Mouse (Mus musculus): ENCODE data around the gene Gm13285. TPM values are rescaled to one million over a fixed set of nuclear protein-coding genes. Genes with fewer than 3 reads are reported as not detected.
A peak's percentile ranks its signal among the peaks of the same experiment; 100 is the strongest.
"Not testable (repeated sequence)": the region's sequence is repeated elsewhere in the genome, so short reads cannot be mapped to it uniquely, and the experiment has no call there.

The Gm13285 gene
- polyA plus RNA-seq, 1 experiment from 2014 or later, result 0.72 TPM

- H3K27ac ChIP-seq (ENCODE audit: low read length), result not testable (repeated sequence)
- H3K4me2 ChIP-seq (ENCODE audit: low read depth, low read length), result peak overlapping the region; percentile 52; the same call in 1 of the 2 replicates
- WGBS, result 55% methylated on average over 8 of the region's 9 CpGs
Observed at GRCm38 (mm10) chr4:88762341-88762740, 37.1 kb upstream of the Gm13285 start.

GRCm38 (mm10) chr4:88763384-88764018 is 36.0 kb upstream of the Gm13285 start:
- H3K9me3 ChIP-seq (replicated peaks; ENCODE audit: control insufficient read depth, low read length); H3K36me3 ChIP-seq (ENCODE audit: control insufficient read depth, insufficient read depth); H3K4me1 ChIP-seq (ENCODE audit: control insufficient read depth, insufficient read depth, low read length); H3K27me3 ChIP-seq (ENCODE audit: control insufficient read depth, insufficient read depth, low read length); ATAC-seq (replicated peaks; ENCODE audit: extremely low read depth, insufficient read depth, low FRiP score): not testable (repeated sequence)
- peak overlapping the region; percentile 61 for H3K27ac ChIP-seq (ENCODE audit: low read length)
- H3K4me3 ChIP-seq (ENCODE audit: low read length), result peak overlapping the region; percentile 32
- peak overlapping the region; percentile 38; the same call in 1 of the 2 replicates for H3K9ac ChIP-seq (ENCODE audit: low read length)
- peak overlapping the region; percentile 53 for H3K4me2 ChIP-seq (ENCODE audit: low read depth, low read length)
- WGBS, result 2% methylated on average over 26 of the region's 42 CpGs

More at GRCm38 (mm10) chr4:88762341-88762740, 37.1 kb upstream of the Gm13285 start:
- H3K9ac ChIP-seq (ENCODE audit: low read length); H3K27me3 ChIP-seq (ENCODE audit: control insufficient read depth, insufficient read depth, low read length); H3K9me3 ChIP-seq (replicated peaks; ENCODE audit: control insufficient read depth, low read length); H3K36me3 ChIP-seq (ENCODE audit: control insufficient read depth, insufficient read depth); H3K4me1 ChIP-seq (ENCODE audit: control insufficient read depth, insufficient read depth, low read length); ATAC-seq (replicated peaks; ENCODE audit: extremely low read depth, insufficient read depth, low FRiP score); H3K4me3 ChIP-seq (ENCODE audit: low read length): not testable (repeated sequence)

GRCm38 (mm10) chr4:88773534-88773933 is 25.9 kb upstream of the Gm13285 start, which contains the start of gene Gm13290:
Gm13290 (plus strand) TSS chr4:88773834.
- not testable (repeated sequence) for H3K4me3 ChIP-seq (ENCODE audit: low read length); H3K36me3 ChIP-seq (ENCODE audit: control insufficient read depth, insufficient read depth); H3K9me3 ChIP-seq (replicated peaks; ENCODE audit: control insufficient read depth, low read length); H3K4me1 ChIP-seq (ENCODE audit: control insufficient read depth, insufficient read depth, low read length); H3K9ac ChIP-seq (ENCODE audit: low read length); ATAC-seq (replicated peaks; ENCODE audit: extremely low read depth, insufficient read depth, low FRiP score); H3K27me3 ChIP-seq (ENCODE audit: control insufficient read depth, insufficient read depth, low read length); H3K4me2 ChIP-seq (ENCODE audit: low read depth, low read length); H3K27ac ChIP-seq (ENCODE audit: low read length)
- WGBS, result no CpG with 5 or more reads among the region's 32 CpGs

- not testable (repeated sequence) for H3K36me3 ChIP-seq (ENCODE audit: control insufficient read depth, insufficient read depth); H3K9ac ChIP-seq (ENCODE audit: low read length); H3K27me3 ChIP-seq (ENCODE audit: control insufficient read depth, insufficient read depth, low read length); H3K4me1 ChIP-seq (ENCODE audit: control insufficient read depth, insufficient read depth, low read length); H3K4me3 ChIP-seq (ENCODE audit: low read length); H3K9me3 ChIP-seq (replicated peaks; ENCODE audit: control insufficient read depth, low read length); ATAC-seq (replicated peaks; ENCODE audit: extremely low read depth, insufficient read depth, low FRiP score); H3K4me2 ChIP-seq (ENCODE audit: low read depth, low read length); H3K27ac ChIP-seq (ENCODE audit: low read length)
- no CpG with 5 or more reads among the region's 29 CpGs for WGBS
Observed at GRCm38 (mm10) chr4:88776622-88777021, 22.8 kb upstream of the Gm13285 start, which contains the start of gene Gm13289. Gm13289 (plus strand) TSS chr4:88776922.

- not testable (repeated sequence) for ATAC-seq (replicated peaks; ENCODE audit: extremely low read depth, insufficient read depth, low FRiP score); H3K4me1 ChIP-seq (ENCODE audit: control insufficient read depth, insufficient read depth, low read length); H3K4me3 ChIP-seq (ENCODE audit: low read length); H3K27ac ChIP-seq (ENCODE audit: low read length); H3K4me2 ChIP-seq (ENCODE audit: low read depth, low read length); H3K9ac ChIP-seq (ENCODE audit: low read length); H3K36me3 ChIP-seq (ENCODE audit: control insufficient read depth, insufficient read depth); H3K9me3 ChIP-seq (replicated peaks; ENCODE audit: control insufficient read depth, low read length); H3K27me3 ChIP-seq (ENCODE audit: control insufficient read depth, insufficient read depth, low read length)
- no CpG with 5 or more reads among the region's 29 CpGs for WGBS
Observed at GRCm38 (mm10) chr4:88779550-88779949, 19.9 kb upstream of the Gm13285 start, which contains the start of gene Gm13272. Gm13272 (plus strand) TSS chr4:88779850.

- not testable (repeated sequence) for H3K4me2 ChIP-seq (ENCODE audit: low read depth, low read length); H3K4me1 ChIP-seq (ENCODE audit: control insufficient read depth, insufficient read depth, low read length); ATAC-seq (replicated peaks; ENCODE audit: extremely low read depth, insufficient read depth, low FRiP score); H3K9ac ChIP-seq (ENCODE audit: low read length); H3K27ac ChIP-seq (ENCODE audit: low read length); H3K27me3 ChIP-seq (ENCODE audit: control insufficient read depth, insufficient read depth, low read length); H3K36me3 ChIP-seq (ENCODE audit: control insufficient read depth, insufficient read depth); H3K4me3 ChIP-seq (ENCODE audit: low read length); H3K9me3 ChIP-seq (replicated peaks; ENCODE audit: control insufficient read depth, low read length)
- 41% methylated on average over 15 of the region's 18 CpGs for WGBS
Observed at GRCm38 (mm10) chr4:88780320-88780719, 19.1 kb upstream of the Gm13285 start.

GRCm38 (mm10) chr4:88781831-88782230 is 17.6 kb upstream of the Gm13285 start, which contains the start of gene Ifnz:
Ifnz (plus strand) TSS chr4:88782131.
- H3K9me3 ChIP-seq (replicated peaks; ENCODE audit: control insufficient read depth, low read length); H3K4me1 ChIP-seq (ENCODE audit: control insufficient read depth, insufficient read depth, low read length); ATAC-seq (replicated peaks; ENCODE audit: extremely low read depth, insufficient read depth, low FRiP score); H3K36me3 ChIP-seq (ENCODE audit: control insufficient read depth, insufficient read depth); H3K27me3 ChIP-seq (ENCODE audit: control insufficient read depth, insufficient read depth, low read length): not testable (repeated sequence)
- H3K9ac ChIP-seq (ENCODE audit: low read length), result peak within 1 kb of the TSS; percentile 43; the same call in 1 of the 2 replicates
- peak within 1 kb of the TSS; percentile 62 for H3K27ac ChIP-seq (ENCODE audit: low read length)
- 20% methylated on average over 3 of the region's 7 CpGs for WGBS
- H3K4me2 ChIP-seq (ENCODE audit: low read depth, low read length), result peak within 1 kb of the TSS; percentile 47
- H3K4me3 ChIP-seq (ENCODE audit: low read length), result peak within 1 kb of the TSS; percentile 33

GRCm38 (mm10) chr4:88782335-88782734 is 17.1 kb upstream of the Gm13285 start:
- WGBS, result 0% methylated on average over 12 of the region's 31 CpGs
- H3K4me3 ChIP-seq (ENCODE audit: low read length), result peak overlapping the region; percentile 33

GRCm38 (mm10) chr4:88785409-88785808 is 14.1 kb upstream of the Gm13285 start, which contains the start of gene Gm13276:
Gm13276 (plus strand) TSS chr4:88785709.
- H3K4me3 ChIP-seq (ENCODE audit: low read length); H3K36me3 ChIP-seq (ENCODE audit: control insufficient read depth, insufficient read depth); H3K27me3 ChIP-seq (ENCODE audit: control insufficient read depth, insufficient read depth, low read length); H3K4me2 ChIP-seq (ENCODE audit: low read depth, low read length); ATAC-seq (replicated peaks; ENCODE audit: extremely low read depth, insufficient read depth, low FRiP score); H3K27ac ChIP-seq (ENCODE audit: low read length); H3K4me1 ChIP-seq (ENCODE audit: control insufficient read depth, insufficient read depth, low read length); H3K9me3 ChIP-seq (replicated peaks; ENCODE audit: control insufficient read depth, low read length); H3K9ac ChIP-seq (ENCODE audit: low read length): not testable (repeated sequence)
- no CpG with 5 or more reads among the region's 27 CpGs for WGBS

More at GRCm38 (mm10) chr4:88782335-88782734, 17.1 kb upstream of the Gm13285 start:
- ATAC-seq (replicated peaks; ENCODE audit: extremely low read depth, insufficient read depth, low FRiP score); H3K9me3 ChIP-seq (replicated peaks; ENCODE audit: control insufficient read depth, low read length); H3K36me3 ChIP-seq (ENCODE audit: control insufficient read depth, insufficient read depth); H3K27me3 ChIP-seq (ENCODE audit: control insufficient read depth, insufficient read depth, low read length); H3K4me1 ChIP-seq (ENCODE audit: control insufficient read depth, insufficient read depth, low read length): not testable (repeated sequence)
- H3K4me2 ChIP-seq (ENCODE audit: low read depth, low read length), result peak overlapping the region; percentile 47
- H3K27ac ChIP-seq (ENCODE audit: low read length), result peak overlapping the region; percentile 62
- H3K9ac ChIP-seq (ENCODE audit: low read length), result peak overlapping the region; percentile 43; the same call in 1 of the 2 replicates

Data from heart, embryonic 16.5 days (tissue).